ENCODE assay signal across 9 mouse cellular contexts in genomic region chr3:41581436-41581835, GRCm38 (mm10). TPM values are rescaled to one million over a fixed set of nuclear protein-coding genes. Genes with fewer than 3 reads are reported as not detected.
DNase-seq lines count a peak whose midpoint lies in the region; ATAC-seq lines count a peak whose summit lies in the region.
"Had no signal": no experiment of that assay in that cellular context is flagged by ENCODE, and none has a peak within 500 bp of the region (broad histone marks: within the 10 kb centered on the region; RNA-seq: fewer than 3 reads in every experiment).

No protein-coding gene starts in this region.

- ATAC-seq in neural tube, embryonic 11.5 days (ENCODE audit: insufficient read depth, low FRiP score, low TSS enrichment): no peak
- peak; percentile 83 for ATAC-seq in kidney, embryonic 16.5 days (ENCODE audit: low FRiP score, low TSS enrichment)
- no peak for ATAC-seq in midbrain, embryonic 11.5 days (ENCODE audit: low FRiP score)
- no peak for ATAC-seq in heart, embryonic 12.5 days (ENCODE audit: insufficient number of reproducible peaks, low FRiP score)

- no peak overlapping the region for H3K9ac ChIP-seq in neural tube, embryonic 11.5 days (ENCODE audit: low read length)
- H3K9ac ChIP-seq in kidney, embryonic 16.5 days (replicated peaks; ENCODE audit: low read length): no peak overlapping the region; the same call in 1 of the 2 replicates
- H3K9ac ChIP-seq in midbrain, embryonic 11.5 days (ENCODE audit: low read length): no peak overlapping the region
- H3K9ac ChIP-seq in heart, embryonic 12.5 days: no peak overlapping the region

- no peak for DNase-seq in neural tube, embryonic 11.5 days (ENCODE audit: low spot score)
- DNase-seq in neural tube, embryonic 10.5 days (ENCODE audit: extremely low spot score, low spot score): no peak
- DNase-seq in midbrain, embryonic 11.5 days (ENCODE audit: low spot score, missing footprints): peak; percentile 84
- DNase-seq in thymus, postnatal 25 days: no peak
- DNase-seq in urinary bladder, postnatal 14 days (ENCODE audit: low spot score): no peak
- DNase-seq in cerebellum, postnatal 36 days: no peak
- DNase-seq: gastrocnemius, postnatal 25 days had no signal

- 45% methylated on average over 8 of the region's 8 CpGs for WGBS in neural tube, embryonic 11.5 days
- WGBS in kidney, embryonic 16.5 days: 38% methylated on average over 8 of the region's 8 CpGs
- WGBS in midbrain, embryonic 11.5 days: 60% methylated on average over 8 of the region's 8 CpGs
- WGBS in heart, embryonic 12.5 days: 62% methylated on average over 8 of the region's 8 CpGs

- H3K36me3 ChIP-seq in neural tube, embryonic 11.5 days (ENCODE audit: control insufficient read depth, insufficient read depth, low read length): no peaks in the 10 kb centered on the region
- no peaks in the 10 kb centered on the region for H3K36me3 ChIP-seq in kidney, embryonic 16.5 days (ENCODE audit: insufficient read depth, low read length)
- H3K36me3 ChIP-seq in midbrain, embryonic 11.5 days (ENCODE audit: control insufficient read depth, insufficient read depth, low read length): no peaks in the 10 kb centered on the region
- H3K36me3 ChIP-seq in heart, embryonic 12.5 days: no peaks in the 10 kb centered on the region

- peaks cover 28% of the 10 kb centered on the region for H3K4me1 ChIP-seq in neural tube, embryonic 11.5 days (ENCODE audit: control insufficient read depth, insufficient read depth, low read length)
- peaks cover 61% of the 10 kb centered on the region for H3K4me1 ChIP-seq in kidney, embryonic 16.5 days (ENCODE audit: insufficient read depth, low read length)
- peaks cover 22% of the 10 kb centered on the region for H3K4me1 ChIP-seq in midbrain, embryonic 11.5 days (ENCODE audit: control insufficient read depth, insufficient read depth, low read length)
- peaks cover 77% of the 10 kb centered on the region for H3K4me1 ChIP-seq in heart, embryonic 12.5 days (replicated peaks)

- H3K4me3 ChIP-seq in neural tube, embryonic 11.5 days (ENCODE audit: low read depth, low read length): no peak overlapping the region
- peak overlapping the region; percentile 12 for H3K4me3 ChIP-seq in kidney, embryonic 16.5 days (ENCODE audit: low read length)
- no peak overlapping the region for H3K4me3 ChIP-seq in midbrain, embryonic 11.5 days (ENCODE audit: low read depth, low read length)
- no peak overlapping the region for H3K4me3 ChIP-seq in heart, embryonic 12.5 days

- 0 out of 2 replicates have a peak overlapping the region, but pooled peaks have one; percentile 3 for H3K4me2 ChIP-seq in neural tube, embryonic 11.5 days (ENCODE audit: low read depth)
- peak overlapping the region; percentile 45 for H3K4me2 ChIP-seq in kidney, embryonic 16.5 days (replicated peaks; ENCODE audit: low read depth, low read length)
- no peak overlapping the region for H3K4me2 ChIP-seq in midbrain, embryonic 11.5 days
- H3K4me2 ChIP-seq in heart, embryonic 12.5 days: no peak overlapping the region

- H3K27me3 ChIP-seq in neural tube, embryonic 11.5 days (ENCODE audit: control insufficient read depth, insufficient read depth, low read length): no peaks in the 10 kb centered on the region
- H3K27me3 ChIP-seq in kidney, embryonic 16.5 days (ENCODE audit: insufficient read depth, low read length): no peaks in the 10 kb centered on the region
- no peaks in the 10 kb centered on the region for H3K27me3 ChIP-seq in midbrain, embryonic 11.5 days (ENCODE audit: control insufficient read depth, insufficient read depth, low read length)
- H3K27me3 ChIP-seq in heart, embryonic 12.5 days (replicated peaks): no peaks in the 10 kb centered on the region

- no peaks in the 10 kb centered on the region for H3K9me3 ChIP-seq in neural tube, embryonic 11.5 days (ENCODE audit: control insufficient read depth, low read length)
- no peaks in the 10 kb centered on the region for H3K9me3 ChIP-seq in kidney, embryonic 16.5 days (ENCODE audit: low read length)
- H3K9me3 ChIP-seq in midbrain, embryonic 11.5 days (ENCODE audit: control insufficient read depth, low read length): no peaks in the 10 kb centered on the region
- H3K9me3 ChIP-seq in heart, embryonic 12.5 days (replicated peaks): no peaks in the 10 kb centered on the region

- H3K27ac ChIP-seq in neural tube, embryonic 11.5 days (ENCODE audit: low read depth, low read length): no peak overlapping the region
- H3K27ac ChIP-seq in kidney, embryonic 16.5 days (ENCODE audit: low read length): peak overlapping the region; percentile 90
- H3K27ac ChIP-seq in midbrain, embryonic 11.5 days (ENCODE audit: low read depth, low read length): no peak overlapping the region
- no peak overlapping the region for H3K27ac ChIP-seq in heart, embryonic 12.5 days (ENCODE audit: poor library complexity, severe bottlenecking)

RNA-seq across cellular contexts. Expression of gene Jade1, which starts 25.9 kb away (rescaled TPM):
- 14.0 and 15.6 TPM in 2 replicates for polyA plus RNA-seq in neural tube, embryonic 11.5 days (2014; fragmentation: Nextera tagmentation; extraction: Ambion mirVana)
- polyA plus RNA-seq in kidney, embryonic 16.5 days (2015; fragmentation: Nextera tagmentation; extraction: Ambion mirVana): 21.2 TPM in 2 replicates
- 17.1 and 20.2 TPM in 2 replicates for polyA plus RNA-seq in midbrain, embryonic 11.5 days (2014; fragmentation: Nextera tagmentation; extraction: Ambion mirVana)
- 17.4 and 19.3 TPM in 2 replicates for polyA plus RNA-seq in heart, embryonic 12.5 days (2016; fragmentation: Nextera tagmentation; extraction: Ambion mirVana)

Comparison
In these comparisons a context has a peak if more than half of its experiments do, and no peak if none do; other contexts are left out.
1. H3K4me2 ChIP-seq: peak in neural tube, embryonic 11.5 days (single experiment) and kidney, embryonic 16.5 days (single experiment); none in midbrain, embryonic 11.5 days (single experiment) and heart, embryonic 12.5 days (single experiment).